Mouse (Mus musculus): ENCODE measurements at regions not wholly inside any gene's neighbourhood (a gene's known extent, or its start where the extent isn't known, plus 50 kb on each side); places are given as distances from the start of the nearest gene placed in this dataset.

GRCm38 (mm10) chr3:149290228-149290627, 299.9 kb upstream of the Adgrl2 start:
- TF ChIP-seq POLR2A (IDR thresholded peaks at IDR 0.05; ENCODE audit: insufficient read depth, low read length), result no peak
- no peak for TF ChIP-seq CTCF (IDR thresholded peaks at IDR 0.05; ENCODE audit: low read depth, low read length)
- no peak for TF ChIP-seq EP300 (IDR thresholded peaks at IDR 0.05; ENCODE audit: insufficient read depth, low read depth, low read length)
